Mouse (Mus musculus) erythroblast, embryonic 14.5 days (primary cell): ENCODE measurements around the gene Rpl27. TPM values are rescaled to one million over a fixed set of nuclear protein-coding genes. Genes with fewer than 3 reads are reported as not detected.
"Not testable (repeated sequence)": the region's sequence is repeated elsewhere in the genome, so short reads cannot be mapped to it uniquely, and the experiment has no call there.

Source experiments
- H3K27me3 ChIP-seq: 2 replicates; pipeline ENCODE4 v1.6.1; 2012; ENCODE audit warnings: inconsistent platforms; ENCODE audit not compliant: control insufficient read depth
- H3K36me3 ChIP-seq: 2 replicates; pipeline ENCODE4 v1.6.1; 2012; ENCODE audit warnings: mild to moderate bottlenecking, inconsistent platforms; ENCODE audit not compliant: control insufficient read depth
- H3K4me1 ChIP-seq: 2 replicates; pipeline ENCODE4 v1.6.1; 2012; ENCODE audit warnings: inconsistent platforms; ENCODE audit not compliant: control insufficient read depth
- H3K4me3 ChIP-seq: replicated peaks from 2 replicates; pipeline ENCODE3; 2012; ENCODE audit warnings: moderate library complexity, mild to moderate bottlenecking, inconsistent platforms
- H3K9me3 ChIP-seq: 2 replicates; pipeline ENCODE4 v1.6.1; 2012; ENCODE audit warnings: low read length, inconsistent platforms, mixed read lengths; ENCODE audit not compliant: control insufficient read depth
- GATA1 ChIP-seq: IDR thresholded peaks from 2 replicates; pipeline ENCODE4 v1.6.1; 2012; ENCODE audit warnings: low read length, inconsistent platforms, mixed read lengths
- TAL1 ChIP-seq: IDR thresholded peaks from 3 replicates; pipeline ENCODE4 v1.6.1; 2012; ENCODE audit warnings: low read length, inconsistent platforms, mixed read lengths
- polyA plus RNA-seq: library from polyadenylated mRNA; stranded (reverse); fragments of >175 nt; gene quantifications from 2 replicates; pipeline ENCODE4 v1.2.3, GENCODE M21; 2012

The Rpl27 gene
- polyA plus RNA-seq, 1 experiment = 28.9 TPM

DNA sequence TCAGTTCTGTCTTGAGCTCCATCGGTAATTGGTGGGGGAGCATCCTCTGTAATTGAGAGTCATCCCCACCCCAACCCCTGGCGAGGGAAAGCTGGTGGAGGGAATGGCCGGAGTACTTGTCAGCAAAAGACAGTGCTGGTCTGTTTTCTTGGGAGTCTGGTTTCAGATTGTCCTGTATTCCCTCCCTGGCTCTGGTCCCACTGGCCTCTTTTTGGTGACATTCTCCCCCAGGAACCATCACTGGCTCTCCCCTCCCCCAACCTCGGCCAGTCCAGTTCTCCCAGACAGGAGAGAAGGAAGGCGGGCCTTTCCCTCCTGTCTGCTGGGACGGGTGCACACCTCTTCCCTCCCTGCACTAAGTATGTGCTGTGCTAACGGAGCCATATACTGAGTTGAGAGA, 30.2 kb downstream of the Rpl27 start:
- Histone ChIP-seq H3K27me3 (peaks cover 56% of the 10 kb centered on the region), H3K4me1 (peaks cover 16% of the 10 kb centered on the region), H3K9me3 (no peaks in the 10 kb centered on the region), H3K4me3 (no peak overlapping the region), H3K36me3 (no peaks in the 10 kb centered on the region)
- TF ChIP-seq GATA1 = no peak
- TF ChIP-seq TAL1 = no peak

- H3K27me3 ChIP-seq = peaks cover 42% of the 10 kb centered on the region
- not testable (repeated sequence) for H3K4me3 ChIP-seq, H3K4me1 ChIP-seq, H3K36me3 ChIP-seq, H3K9me3 ChIP-seq
These were observed 31.6 kb downstream of the Rpl27 start for GRCm38 (mm10) chr11:101473686-101474085.

DNA sequence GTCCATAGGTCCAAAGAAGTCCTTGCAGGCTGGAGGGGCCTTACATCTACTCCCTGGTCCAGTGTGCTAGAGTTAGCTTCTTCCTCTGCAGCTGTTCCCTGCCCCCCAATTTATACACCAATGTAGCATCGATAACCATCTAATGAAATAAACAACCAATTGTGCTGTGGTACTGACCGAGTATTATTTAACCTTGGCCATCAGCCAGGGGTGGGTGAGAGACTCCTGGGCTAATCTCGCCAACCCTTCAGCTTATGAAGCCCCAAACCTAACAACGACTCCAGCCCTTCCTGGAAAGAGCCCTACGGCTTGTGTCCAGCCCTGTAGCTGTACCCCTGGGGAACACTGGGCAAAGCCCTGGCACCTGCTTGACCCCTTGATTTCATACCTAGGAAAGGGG, 32.2 kb downstream of the Rpl27 start:
- peaks cover 42% of the 10 kb centered on the region for H3K27me3 ChIP-seq
- no peak overlapping the region for H3K4me3 ChIP-seq
- H3K36me3 ChIP-seq = no peaks in the 10 kb centered on the region
- H3K9me3 ChIP-seq = no peaks in the 10 kb centered on the region
- peaks cover 2% of the 10 kb centered on the region; the same call in 1 of the 2 replicates for H3K4me1 ChIP-seq
- TF ChIP-seq TAL1 (no peak), GATA1 (no peak)

- peaks cover 22% of the 10 kb centered on the region for H3K27me3 ChIP-seq
- H3K4me1 ChIP-seq, H3K4me3 ChIP-seq: not testable (repeated sequence)
These were observed 34.3 kb downstream of the Rpl27 start for GRCm38 (mm10) chr11:101476361-101476760.

DNA sequence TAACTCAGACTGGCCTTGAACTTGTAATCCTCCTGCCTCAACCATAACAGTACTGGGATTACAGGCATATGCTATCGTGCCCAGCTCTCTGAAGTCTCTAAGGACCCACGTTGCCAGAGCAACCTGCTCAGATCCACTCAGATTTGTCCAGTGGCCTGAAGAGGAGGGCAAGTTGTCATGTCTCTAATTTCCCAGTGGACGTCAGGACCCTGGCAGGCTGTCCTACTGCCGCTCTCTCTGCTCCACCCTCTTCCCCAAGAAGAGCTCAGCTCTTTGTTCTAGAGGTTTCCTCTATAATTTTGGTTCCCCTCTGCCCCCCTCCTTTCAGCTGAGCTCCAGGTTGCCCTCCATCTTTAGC, 35.1 kb downstream of the Rpl27 start:
- Histone ChIP-seq H3K27me3 (peaks cover 15% of the 10 kb centered on the region), H3K4me3 (no peak overlapping the region), H3K36me3 (no peaks in the 10 kb centered on the region), H3K4me1 (peaks cover 11% of the 10 kb centered on the region), H3K9me3 (no peaks in the 10 kb centered on the region)
- TF ChIP-seq TAL1 (no peak), GATA1 (no peak)

More at GRCm38 (mm10) chr11:101476361-101476760, 34.3 kb downstream of the Rpl27 start:
- not testable (repeated sequence) for H3K9me3 ChIP-seq, H3K36me3 ChIP-seq

DNA sequence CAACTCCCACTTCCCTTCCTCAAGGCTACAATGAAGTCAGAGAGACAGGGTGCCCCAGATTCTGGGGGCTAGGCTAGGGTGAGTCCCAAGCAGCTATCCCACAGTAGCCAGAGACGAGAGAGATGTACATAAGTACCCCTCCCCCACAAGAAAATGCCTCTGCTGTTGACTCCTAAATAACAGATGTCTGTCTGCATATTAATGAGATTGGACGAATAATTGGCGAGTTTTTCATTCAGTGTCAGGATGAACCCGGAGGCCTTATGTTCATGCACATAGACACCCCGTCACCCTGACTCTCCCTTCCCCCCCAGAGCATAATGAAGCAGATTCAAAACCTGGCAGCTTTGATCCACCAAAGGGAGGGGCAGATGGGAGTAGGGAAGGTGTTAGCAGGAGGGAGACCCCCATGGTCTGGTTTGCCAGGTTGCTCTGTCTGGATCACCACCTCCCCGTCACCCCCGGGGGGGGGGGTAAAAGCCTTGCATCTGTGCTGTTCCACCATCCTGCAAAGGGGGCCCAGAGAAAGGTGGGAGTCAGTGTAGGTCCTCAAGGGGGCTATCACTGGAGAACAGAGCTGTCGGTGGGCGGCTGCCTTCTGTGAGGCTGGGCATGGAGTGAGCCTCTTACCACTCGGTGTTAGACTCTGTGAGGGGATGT, 35.6 kb downstream of the Rpl27 start:
- H3K27me3 ChIP-seq = peaks cover 10% of the 10 kb centered on the region
- no peak overlapping the region for H3K4me3 ChIP-seq
- TF ChIP-seq GATA1 (no peak), TAL1 (no peak)
- H3K4me1 ChIP-seq = peaks cover 11% of the 10 kb centered on the region
- no peaks in the 10 kb centered on the region for H3K9me3 ChIP-seq
- no peaks in the 10 kb centered on the region for H3K36me3 ChIP-seq

DNA sequence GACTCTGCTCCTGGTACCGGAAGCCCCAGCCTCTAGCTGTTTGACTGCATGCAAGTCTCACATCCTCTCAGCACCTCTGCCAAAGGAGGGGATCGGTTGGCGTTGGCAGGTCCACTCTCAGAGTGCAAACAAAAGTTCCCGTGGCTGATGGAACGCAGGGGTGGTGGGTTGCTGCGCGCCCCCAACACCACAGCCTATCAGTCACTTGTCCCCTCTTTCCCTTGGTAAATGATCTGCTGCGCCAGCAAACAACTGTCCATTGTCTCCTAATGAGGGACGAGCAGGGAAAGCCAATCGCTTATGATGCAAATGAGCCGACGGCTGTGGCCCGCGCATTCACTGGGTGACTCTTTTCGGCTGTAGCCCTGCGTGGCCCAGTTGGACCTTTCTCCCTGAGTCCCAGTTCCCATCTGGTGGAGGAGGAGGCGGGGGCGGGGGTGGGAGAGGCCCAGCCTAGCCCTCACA, 37.1 kb downstream of the Rpl27 start:
- H3K27me3 ChIP-seq = peaks cover 6% of the 10 kb centered on the region
- no peak overlapping the region for H3K4me3 ChIP-seq
- H3K36me3 ChIP-seq = no peaks in the 10 kb centered on the region
- no peaks in the 10 kb centered on the region for H3K9me3 ChIP-seq
- peaks cover 20% of the 10 kb centered on the region for H3K4me1 ChIP-seq
- no peak for TF ChIP-seq GATA1
- no peak for TF ChIP-seq TAL1

GRCm38 (mm10) chr11:101480912-101481311, 38.8 kb downstream of the Rpl27 start:
- Histone ChIP-seq H3K36me3 (no peaks in the 10 kb centered on the region; the same call in 1 of the 2 replicates), H3K27me3 (peaks cover 6% of the 10 kb centered on the region), H3K4me1 (peaks cover 37% of the 10 kb centered on the region), H3K4me3 (no peak overlapping the region), H3K9me3 (no peaks in the 10 kb centered on the region)
- TF ChIP-seq GATA1 (no peak), TAL1 (no peak)

- Histone ChIP-seq H3K9me3 (no peaks in the 10 kb centered on the region), H3K4me3 (no peak overlapping the region), H3K4me1 (peaks cover 49% of the 10 kb centered on the region), H3K36me3 (peaks cover 28% of the 10 kb centered on the region), H3K27me3 (peaks cover 5% of the 10 kb centered on the region)
- TF ChIP-seq TAL1 (no peak), GATA1 (no peak)
These were observed 41.7 kb downstream of the Rpl27 start for GRCm38 (mm10) chr11:101483804-101484203.

- TF ChIP-seq TAL1 (no peak), GATA1 (no peak)
- Histone ChIP-seq H3K27me3 (peaks cover under 1% of the 10 kb centered on the region), H3K9me3 (no peaks in the 10 kb centered on the region), H3K4me1 (peaks cover 48% of the 10 kb centered on the region), H3K36me3 (peaks cover 33% of the 10 kb centered on the region), H3K4me3 (no peak overlapping the region)
These were observed 42.1 kb downstream of the Rpl27 start for GRCm38 (mm10) chr11:101484245-101484644.
